Mouse (Mus musculus): ENCODE results near the gene Gpd1. TPM values are rescaled to one million over a fixed set of nuclear protein-coding genes. Genes with fewer than 3 reads are reported as not detected.
"Not testable (repeated sequence)": the region's sequence is repeated elsewhere in the genome, so short reads cannot be mapped to it uniquely, and the experiment has no call there.

Gpd1 gene
- polyA plus RNA-seq, 1 experiment from 2014 or later: 1.5 TPM

DNA sequence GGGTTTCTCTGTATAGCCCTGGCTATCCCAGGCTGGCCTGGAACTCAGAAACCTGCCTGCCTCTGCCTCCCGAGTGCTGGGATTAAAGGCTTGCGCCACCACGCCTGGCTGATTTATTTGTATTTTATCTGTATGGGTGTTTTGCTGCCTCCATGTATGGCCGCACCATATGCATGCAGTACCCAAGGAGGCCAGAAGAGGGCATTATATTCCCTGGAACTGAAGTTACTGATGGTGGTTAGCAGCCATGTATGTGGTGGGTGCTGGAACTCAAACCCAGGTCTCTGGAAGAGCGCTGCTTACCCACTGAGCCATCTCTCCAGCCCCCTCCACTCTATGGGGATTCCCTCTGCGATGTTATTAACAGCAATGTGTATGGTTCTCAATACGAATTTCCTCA is 34.4 kb upstream of the Gpd1 start:
- H3K36me3 ChIP-seq (replicated peaks): 0 out of 2 replicates have a peak, but pooled peaks cover 4% of the 10 kb centered on the region
- no peak overlapping the region for H3K9ac ChIP-seq
- 96% methylated on average over 7 of the region's 7 CpGs for WGBS
- peaks cover 16% of the 10 kb centered on the region for H3K4me1 ChIP-seq
- H3K27ac ChIP-seq: no peak overlapping the region
- no peak overlapping the region for H3K4me3 ChIP-seq
- H3K27me3 ChIP-seq (replicated peaks): no peaks in the 10 kb centered on the region
- H3K4me2 ChIP-seq: no peak overlapping the region
- ATAC-seq (replicated peaks): no peak
- H3K9me3 ChIP-seq: no peaks in the 10 kb centered on the region

DNA sequence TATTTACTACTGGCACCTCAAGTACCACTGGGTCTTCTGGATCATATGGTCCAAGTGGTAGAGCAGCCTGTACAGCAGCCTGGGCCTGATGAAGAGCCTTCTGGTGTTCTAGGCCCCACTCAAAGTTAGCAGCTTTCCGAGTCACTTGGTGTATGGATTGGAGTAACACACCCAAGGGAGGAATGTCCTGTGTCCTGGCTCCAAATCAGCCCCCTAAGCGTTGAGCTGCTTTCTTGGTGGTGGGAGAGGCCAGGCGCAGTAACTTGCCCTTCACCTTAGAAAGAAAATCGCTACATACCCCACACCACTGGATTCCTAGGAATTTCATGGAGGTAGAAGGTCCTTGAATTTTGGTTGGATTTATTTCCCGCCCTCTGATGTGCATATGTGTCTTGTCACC is 33.2 kb upstream of the Gpd1 start:
- 96% methylated on average over 5 of the region's 5 CpGs for WGBS
- H3K36me3 ChIP-seq (replicated peaks): 0 out of 2 replicates have a peak, but pooled peaks cover 4% of the 10 kb centered on the region
- H3K9me3 ChIP-seq: no peaks in the 10 kb centered on the region
- H3K4me2 ChIP-seq: no peak overlapping the region
- ATAC-seq (replicated peaks): no peak
- no peaks in the 10 kb centered on the region for H3K27me3 ChIP-seq (replicated peaks)
- no peak overlapping the region for H3K27ac ChIP-seq
- H3K9ac ChIP-seq: no peak overlapping the region
- peaks cover 4% of the 10 kb centered on the region; the same call in 1 of the 2 replicates for H3K4me1 ChIP-seq
- H3K4me3 ChIP-seq: no peak overlapping the region

DNA sequence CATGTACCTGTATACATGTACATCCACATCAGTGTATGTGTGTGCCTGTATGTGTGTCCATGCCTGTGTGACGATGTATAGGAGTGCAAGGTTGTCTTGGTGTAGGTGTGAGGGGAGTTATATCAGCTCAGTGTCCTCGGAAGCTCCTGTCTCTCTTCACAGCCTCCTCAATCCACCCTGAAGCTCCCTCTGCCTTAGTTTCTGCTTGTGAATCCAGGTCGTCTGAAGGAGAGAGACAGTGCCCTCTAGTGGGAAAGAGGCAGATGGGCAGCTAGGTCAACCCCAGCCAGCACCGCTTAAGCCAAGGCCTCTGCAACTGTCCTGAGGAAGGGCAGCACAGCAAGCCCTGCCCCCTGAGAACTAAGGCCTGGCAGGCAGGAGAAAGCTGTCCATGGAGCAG is 28.6 kb upstream of the Gpd1 start:
- no peak overlapping the region for H3K9ac ChIP-seq
- H3K4me1 ChIP-seq: peaks cover 18% of the 10 kb centered on the region
- H3K36me3 ChIP-seq (replicated peaks): 0 out of 2 replicates have a peak, but pooled peaks cover 4% of the 10 kb centered on the region
- 0 out of 2 replicates have a peak, but pooled peaks have one; percentile 34 for ATAC-seq (replicated peaks)
- 4% methylated on average over 4 of the region's 4 CpGs for WGBS
- H3K4me2 ChIP-seq: no peak overlapping the region
- H3K27me3 ChIP-seq (replicated peaks): no peaks in the 10 kb centered on the region
- no peaks in the 10 kb centered on the region for H3K9me3 ChIP-seq
- no peak overlapping the region for H3K4me3 ChIP-seq
- no peak overlapping the region for H3K27ac ChIP-seq

DNA sequence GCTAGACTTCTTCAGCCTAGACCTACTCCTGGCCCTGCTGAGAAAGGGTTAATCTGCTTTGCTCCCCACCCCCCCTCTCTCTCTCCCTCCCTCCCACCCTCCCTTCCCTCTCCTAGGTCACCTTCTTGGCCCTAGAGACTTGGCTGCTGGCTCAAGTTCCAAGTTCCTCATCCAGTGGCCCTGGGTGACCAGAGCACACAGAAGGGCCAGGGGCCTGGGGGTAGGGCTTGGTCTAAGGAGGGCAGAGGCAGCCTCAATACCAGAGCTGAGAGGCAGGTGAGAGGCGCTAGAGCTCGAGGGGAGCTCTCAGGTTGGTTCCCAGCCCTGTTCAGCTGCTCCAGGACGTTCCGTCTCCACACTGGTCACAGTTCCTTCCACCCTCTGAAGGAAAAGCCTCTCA is 26.4 kb upstream of the Gpd1 start:
- Histone ChIP-seq H3K27ac (no peak overlapping the region), H3K9ac (no peak overlapping the region), H3K36me3 (replicated peaks) (peaks cover 12% of the 10 kb centered on the region), H3K4me3 (no peak overlapping the region), H3K9me3 (no peaks in the 10 kb centered on the region), H3K4me2 (no peak overlapping the region), H3K27me3 (replicated peaks) (no peaks in the 10 kb centered on the region), H3K4me1 (peaks cover 21% of the 10 kb centered on the region)
- ATAC-seq (replicated peaks): no peak
- 14% methylated on average over 4 of the region's 4 CpGs for WGBS

DNA sequence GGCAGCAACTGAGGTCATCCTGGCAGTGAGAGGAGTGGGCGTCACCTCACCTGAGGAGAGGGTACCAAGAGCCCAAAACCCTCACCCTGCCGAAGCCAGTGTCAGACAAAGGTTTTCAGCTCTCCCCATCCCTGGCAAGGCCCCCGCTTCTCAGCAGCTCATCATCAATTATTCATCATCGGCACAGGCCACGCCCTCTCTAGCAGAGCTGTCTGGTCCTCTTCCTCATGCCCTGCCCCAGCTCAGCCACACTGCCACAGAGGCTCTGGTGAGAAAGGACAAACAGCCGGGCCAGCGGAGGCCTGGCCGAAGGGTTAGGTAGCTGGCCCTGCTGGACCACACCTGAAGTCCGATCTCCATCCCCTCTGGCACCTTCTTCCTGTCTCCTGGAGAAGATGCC is 25.3 kb upstream of the Gpd1 start:
- Histone ChIP-seq H3K9ac (no peak overlapping the region), H3K36me3 (replicated peaks) (peaks cover 21% of the 10 kb centered on the region), H3K4me1 (peaks cover 21% of the 10 kb centered on the region), H3K4me2 (no peak overlapping the region), H3K27me3 (replicated peaks) (no peaks in the 10 kb centered on the region), H3K9me3 (no peaks in the 10 kb centered on the region), H3K4me3 (no peak overlapping the region), H3K27ac (peak overlapping the region; percentile 19; the same call in 1 of the 2 replicates)
- 54% methylated on average over 9 of the region's 9 CpGs for WGBS
- ATAC-seq (replicated peaks): peak; percentile 38; the same call in 1 of the 2 replicates

DNA sequence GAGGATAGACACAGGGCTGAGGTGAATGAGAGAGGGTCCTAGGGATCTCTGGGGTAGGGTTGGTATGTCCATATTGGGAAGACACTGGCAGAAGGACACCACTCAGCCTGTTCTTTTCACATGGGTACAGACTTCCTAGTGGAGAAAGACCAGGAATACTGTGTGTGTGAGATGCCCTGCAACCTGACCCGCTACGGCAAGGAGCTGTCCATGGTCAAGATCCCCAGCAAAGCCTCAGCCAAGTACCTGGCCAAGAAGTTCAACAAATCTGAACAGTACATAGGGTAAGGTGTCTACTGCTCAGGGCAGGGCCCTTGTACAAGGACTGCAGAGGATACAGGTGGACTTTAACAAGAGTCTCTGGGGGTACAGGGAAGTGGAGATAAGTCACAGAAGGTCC is 20.0 kb upstream of the Gpd1 start:
- no peak overlapping the region for H3K4me2 ChIP-seq
- H3K9me3 ChIP-seq: no peaks in the 10 kb centered on the region
- H3K9ac ChIP-seq: no peak overlapping the region
- peaks cover 24% of the 10 kb centered on the region for H3K36me3 ChIP-seq (replicated peaks)
- H3K27me3 ChIP-seq (replicated peaks): no peaks in the 10 kb centered on the region
- peaks cover 4% of the 10 kb centered on the region; the same call in 1 of the 2 replicates for H3K4me1 ChIP-seq
- no peak overlapping the region for H3K4me3 ChIP-seq
- ATAC-seq (replicated peaks): no peak
- 40% methylated on average over 2 of the region's 2 CpGs for whole genome bisulfite sequencing
- H3K27ac ChIP-seq: no peak overlapping the region

DNA sequence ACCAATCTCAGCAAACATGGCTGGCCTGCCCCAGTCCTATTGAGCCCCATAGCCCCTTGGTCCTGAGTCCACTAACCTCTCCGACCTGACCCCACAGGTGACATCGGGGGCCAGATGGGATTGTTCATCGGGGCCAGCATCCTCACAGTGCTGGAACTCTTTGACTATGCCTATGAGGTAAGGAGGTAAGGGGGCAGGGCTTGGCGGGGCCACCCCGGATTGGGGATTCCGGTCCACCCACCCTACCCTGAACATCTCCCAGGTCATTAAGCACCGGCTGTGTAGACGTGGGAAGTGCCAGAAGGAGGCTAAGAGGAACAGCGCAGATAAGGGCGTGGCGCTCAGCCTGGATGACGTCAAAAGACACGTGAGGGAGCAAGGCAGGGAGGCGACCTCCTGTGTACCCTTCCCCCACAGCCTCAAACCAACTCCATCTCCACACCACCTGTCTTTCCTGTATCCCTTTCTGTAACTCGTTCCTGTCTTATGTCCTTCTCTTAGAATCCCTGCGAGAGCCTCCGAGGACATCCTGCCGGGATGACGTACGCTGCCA is 18.7 kb upstream of the Gpd1 start:
- 43% methylated on average over 19 of the region's 20 CpGs for WGBS
- Histone ChIP-seq H3K36me3 (replicated peaks) (peaks cover 24% of the 10 kb centered on the region), H3K27ac (no peak overlapping the region)

DNA sequence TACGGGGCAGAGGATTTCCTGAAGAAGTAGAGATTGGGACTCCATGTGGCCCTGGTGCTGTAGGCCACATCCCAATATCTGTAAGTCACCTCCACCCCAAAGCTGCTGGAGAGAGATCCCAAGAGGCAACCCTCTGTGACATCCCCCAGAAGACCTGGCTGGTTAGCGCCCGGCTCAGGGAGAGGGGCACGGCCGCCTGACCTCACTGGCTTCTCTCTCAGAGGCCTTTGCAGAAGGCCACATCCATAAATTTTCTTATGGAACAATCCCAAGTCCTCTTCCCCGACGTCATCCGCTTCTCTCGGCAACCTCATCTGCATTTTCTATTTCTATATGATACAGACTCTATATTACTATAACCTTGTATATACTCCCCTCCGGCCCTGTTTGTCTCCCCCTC is 17.6 kb upstream of the Gpd1 start:
- Histone ChIP-seq H3K27me3 (replicated peaks) (no peaks in the 10 kb centered on the region), H3K9me3 (no peaks in the 10 kb centered on the region), H3K27ac (no peak overlapping the region), H3K36me3 (replicated peaks) (peaks cover 27% of the 10 kb centered on the region), H3K9ac (no peak overlapping the region), H3K4me2 (no peak overlapping the region), H3K4me3 (no peak overlapping the region), H3K4me1 (peaks cover 21% of the 10 kb centered on the region)
- ATAC-seq (replicated peaks): no peak
- 90% methylated on average over 10 of the region's 10 CpGs for WGBS

More for the DNA sequence above, 18.7 kb upstream of the Gpd1 start:
- Histone ChIP-seq H3K4me2 (no peak overlapping the region), H3K4me1 (peaks cover 14% of the 10 kb centered on the region), H3K4me3 (no peak overlapping the region), H3K27me3 (replicated peaks) (no peaks in the 10 kb centered on the region), H3K9me3 (no peaks in the 10 kb centered on the region), H3K9ac (no peak overlapping the region)
- ATAC-seq (replicated peaks): no peak

DNA sequence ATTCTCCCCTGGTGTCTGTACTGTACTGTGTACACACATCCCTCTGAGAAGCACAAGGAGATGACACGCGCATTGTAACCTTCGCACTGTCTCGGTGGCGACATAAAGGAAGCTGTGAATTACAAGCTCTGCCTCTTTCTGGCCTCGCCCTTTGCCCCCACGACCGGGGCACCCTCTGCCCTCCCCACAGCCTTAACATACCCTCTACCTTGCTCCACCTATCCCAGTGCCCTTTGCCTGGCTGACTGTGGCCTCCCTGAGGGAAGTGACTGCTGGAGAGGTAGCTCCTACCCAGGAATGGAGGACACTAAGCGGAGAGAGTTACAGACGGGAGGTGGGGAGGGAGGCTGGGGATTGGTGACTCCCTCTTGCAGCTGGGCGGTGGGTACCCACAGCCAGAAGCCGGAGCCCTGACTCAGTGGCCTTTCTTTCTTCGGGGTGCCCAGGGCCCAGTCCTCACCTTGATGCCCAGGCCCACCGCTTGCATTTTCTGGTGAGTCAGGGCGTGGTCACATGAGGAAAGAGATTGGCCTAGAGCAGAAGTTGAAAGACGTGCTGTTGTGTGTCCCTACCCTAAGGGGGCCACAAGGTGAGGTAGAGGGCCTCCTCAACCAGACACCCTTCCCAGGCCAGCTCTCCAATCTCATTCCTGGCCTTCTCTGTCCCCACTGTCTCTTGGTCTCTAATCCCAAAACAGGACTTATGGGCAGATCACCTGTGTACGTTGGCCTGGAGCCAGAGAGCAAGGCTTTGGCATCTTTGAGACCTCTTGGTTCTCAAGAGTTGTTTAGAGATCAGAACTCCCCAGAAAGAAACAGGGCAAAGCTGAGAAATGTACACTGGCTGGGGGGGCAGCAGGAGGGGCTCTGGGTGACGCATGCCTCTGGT is 16.9 kb upstream of the Gpd1 start:
- Histone ChIP-seq H3K4me2 (no peak overlapping the region), H3K9me3 (no peaks in the 10 kb centered on the region), H3K4me3 (no peak overlapping the region), H3K27ac (no peak overlapping the region), H3K36me3 (replicated peaks) (peaks cover 23% of the 10 kb centered on the region), H3K4me1 (peaks cover 26% of the 10 kb centered on the region), H3K9ac (no peak overlapping the region), H3K27me3 (replicated peaks) (no peaks in the 10 kb centered on the region)
- no peak for ATAC-seq (replicated peaks)
- WGBS: 93% methylated on average over 18 of the region's 18 CpGs

DNA sequence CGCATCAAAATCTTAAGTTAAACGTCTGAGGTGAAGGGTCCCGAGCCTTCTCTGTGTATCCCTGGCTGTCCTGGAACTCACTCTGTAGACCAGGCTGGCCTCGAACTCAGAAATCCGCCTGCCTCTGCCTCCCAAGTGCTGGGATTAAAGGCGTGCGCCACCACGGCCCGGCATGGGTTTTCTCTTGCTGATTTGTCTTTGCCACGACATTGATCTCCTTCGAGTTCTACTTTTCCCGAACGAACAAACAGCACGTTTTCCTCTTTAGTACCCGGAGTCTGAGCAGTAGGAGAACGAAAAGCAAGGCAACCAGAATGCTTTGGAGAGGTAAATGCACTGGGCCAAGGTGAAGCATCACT is 15.7 kb upstream of the Gpd1 start:
- Histone ChIP-seq H3K4me1 (peaks cover 30% of the 10 kb centered on the region), H3K4me3 (peak overlapping the region; percentile 87), H3K27ac (peak overlapping the region; percentile 98), H3K36me3 (replicated peaks) (peaks cover 20% of the 10 kb centered on the region; the same call in 1 of the 2 replicates), H3K9ac (0 out of 2 replicates have a peak overlapping the region, but pooled peaks have one; percentile 96), H3K4me2 (peak overlapping the region; percentile 95)
- not testable (repeated sequence) for H3K27me3 ChIP-seq (replicated peaks); H3K9me3 ChIP-seq
- peak; percentile 2; the same call in 1 of the 2 replicates for ATAC-seq (replicated peaks)
- WGBS: 50% methylated on average over 16 of the region's 16 CpGs

DNA sequence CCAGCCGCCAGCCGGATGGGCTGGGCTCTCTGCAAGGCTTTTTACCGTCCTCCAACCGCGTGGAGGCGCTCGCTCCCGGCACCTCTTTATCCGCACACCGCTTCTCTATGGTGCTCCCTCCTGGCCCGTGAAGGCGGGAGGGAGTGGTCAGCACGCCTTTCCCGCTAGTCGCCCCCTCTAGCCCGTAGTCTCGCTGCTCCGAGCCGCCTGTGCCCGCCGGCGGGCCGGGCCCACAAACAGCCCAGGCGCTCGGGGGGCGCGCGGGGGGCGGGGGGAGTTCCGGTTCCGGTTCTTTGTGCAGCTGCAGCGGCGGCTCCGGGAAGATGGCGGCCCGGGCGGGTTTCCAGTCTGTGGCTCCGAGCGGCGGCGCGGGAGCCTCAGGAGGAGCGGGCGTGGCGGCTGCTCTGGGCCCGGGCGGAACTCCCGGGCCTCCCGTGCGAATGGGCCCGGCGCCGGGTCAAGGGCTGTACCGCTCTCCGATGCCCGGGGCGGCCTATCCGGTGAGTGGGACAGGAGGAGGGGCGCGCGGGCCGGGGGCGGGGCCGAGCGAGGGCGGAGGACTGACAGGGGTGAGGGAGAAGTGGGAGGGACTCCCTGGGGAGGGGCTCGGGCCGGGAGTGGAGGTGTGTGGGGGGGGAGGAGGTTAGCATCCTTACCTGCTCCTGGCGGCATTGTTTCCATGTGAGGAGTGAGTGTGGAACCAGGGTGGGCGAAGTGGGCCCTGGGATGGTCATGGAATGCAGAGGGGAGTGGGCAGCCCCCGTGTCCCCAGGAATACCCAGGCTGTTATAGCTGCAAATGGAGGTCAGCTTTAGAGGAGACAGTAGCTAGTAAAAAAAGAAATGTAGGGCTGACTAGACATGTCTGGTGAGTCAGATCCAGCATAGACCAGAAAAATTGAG is 15.1 kb upstream of the Gpd1 start, which contains the start of gene Smarcd1:
Gene Smarcd1 (plus strand): TSS at position 131 of the 902 bp plus-strand sequence.
- ATAC-seq (replicated peaks): peak; percentile 96
- peak within 1 kb of the TSS; percentile 98 for H3K27ac ChIP-seq
- peaks cover 30% of the 10 kb centered on the region for H3K4me1 ChIP-seq
- peaks cover 18% of the 10 kb centered on the region for H3K36me3 ChIP-seq (replicated peaks)
- no peaks in the 10 kb centered on the region for H3K27me3 ChIP-seq (replicated peaks)
- H3K9me3 ChIP-seq: no peaks in the 10 kb centered on the region
- WGBS: under 1% methylated on average over 63 of the region's 71 CpGs
- peak within 1 kb of the TSS; percentile 87 for H3K4me3 ChIP-seq
- peak within 1 kb of the TSS; percentile 96 for H3K9ac ChIP-seq
- peak within 1 kb of the TSS; percentile 95 for H3K4me2 ChIP-seq

DNA sequence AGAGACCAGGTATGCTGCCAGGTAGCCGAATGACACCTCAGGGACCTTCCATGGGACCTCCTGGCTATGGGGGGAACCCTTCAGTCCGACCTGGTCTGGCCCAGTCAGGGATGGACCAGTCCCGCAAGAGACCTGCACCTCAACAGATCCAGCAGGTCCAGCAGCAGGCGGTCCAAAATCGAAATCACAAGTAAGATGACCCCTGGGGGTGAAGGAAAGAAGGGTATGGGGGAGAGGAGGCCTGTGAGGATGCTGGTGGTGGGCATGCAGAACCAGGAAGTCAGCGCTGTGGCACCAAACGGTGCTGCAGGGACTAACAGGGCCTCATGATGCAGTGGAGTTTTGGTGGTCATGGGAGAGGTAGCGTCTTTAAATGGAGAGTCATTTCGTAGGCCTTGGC is 14.2 kb upstream of the Gpd1 start:
- 49% methylated on average over 9 of the region's 9 CpGs for WGBS
- Histone ChIP-seq H3K9ac (peak overlapping the region; percentile 96), H3K4me1 (peaks cover 30% of the 10 kb centered on the region), H3K27me3 (replicated peaks) (no peaks in the 10 kb centered on the region), H3K4me2 (peak overlapping the region; percentile 95), H3K36me3 (replicated peaks) (peaks cover 27% of the 10 kb centered on the region), H3K9me3 (no peaks in the 10 kb centered on the region), H3K4me3 (peak overlapping the region; percentile 87), H3K27ac (peak overlapping the region; percentile 98)
- ATAC-seq (replicated peaks): no peak

Data from midbrain, embryonic 15.5 days (tissue).